Mouse (Mus musculus) MEL (cell line): ENCODE measurements at regions not wholly inside any gene's neighbourhood (a gene's known extent, or its start where the extent isn't known, plus 50 kb on each side); places are given as distances from the start of the nearest gene placed in this dataset.

Experiments
- CTCF ChIP-seq, 3 experiments: IDR thresholded peaks in 2 of 3; conservative IDR thresholded peaks in 1 of 3; 2 replicates each; pipeline ENCODE4 v1.5.1; 2011 to 2012; ENCODE audit warnings: low read length in 3 of 3, low read depth in 2 of 3, mild to moderate bottlenecking in 2 of 3, improper control_type of control experiment in 1 of 3, inconsistent platforms in 1 of 3, mixed read lengths in 1 of 3, moderate library complexity in 1 of 3; ENCODE audit not compliant: control insufficient read depth in 1 of 3, insufficient read depth in 1 of 3, poor library complexity in 1 of 3, severe bottlenecking in 1 of 3
- EP300 ChIP-seq, 2 experiments: IDR thresholded peaks; 2 replicates each; pipeline ENCODE4 v1.6.1; 2011; ENCODE audit warnings: improper control_type of control experiment in 2 of 2, low read length in 2 of 2, low read depth in 1 of 2, mild to moderate bottlenecking in 1 of 2
- MAFK ChIP-seq: IDR thresholded peaks from 2 replicates; pipeline ENCODE4 v1.6.1; 2011; ENCODE audit warnings: low read depth, mild to moderate bottlenecking, low read length, improper control_type of control experiment, borderline replicate concordance
- MXI1 ChIP-seq: IDR thresholded peaks from 2 replicates; pipeline ENCODE4 v1.6.1; 2011; ENCODE audit warnings: mild to moderate bottlenecking, low read depth, low read length, improper control_type of control experiment
- NRF1 ChIP-seq: IDR thresholded peaks from 2 replicates; pipeline ENCODE4 v1.6.1; 2014; ENCODE audit warnings: low read depth, mild to moderate bottlenecking, inconsistent platforms, low read length, improper control_type of control experiment, moderate library complexity; ENCODE audit not compliant: poor library complexity, insufficient read depth, severe bottlenecking
- TAL1 ChIP-seq: IDR thresholded peaks from 2 replicates; pipeline ENCODE4 v1.6.1; 2012; ENCODE audit warnings: mild to moderate bottlenecking, inconsistent platforms, low read length, moderate library complexity, mixed read lengths

- TF ChIP-seq EP300 (IDR thresholded peaks at IDR 0.05; ENCODE audit: low read depth in 1 of 2, low read length in 2 of 2) (no peak), CTCF (IDR thresholded peaks at IDR 0.05 in 2 of 3, conservative IDR thresholded peaks at IDR 0.05 in 1 of 3; ENCODE audit: control insufficient read depth in 1 of 3, insufficient read depth in 1 of 3, low read depth in 2 of 3, low read length in 3 of 3, poor library complexity in 1 of 3, severe bottlenecking in 1 of 3) (no peak), TAL1 (no peak), MAFK (no peak), MXI1 (no peak), NRF1 (no peak)
Observed at GRCm38 (mm10) chr9:117814661-117815060, 184.9 kb upstream of the Rbms3 start.
